Mouse (Mus musculus) cerebellum, adult 2 months (tissue): ENCODE results near the gene Tnr. TPM values are rescaled to one million over a fixed set of nuclear protein-coding genes. Genes with fewer than 3 reads are reported as not detected.
"Not testable (repeated sequence)": the region's sequence is repeated elsewhere in the genome, so short reads cannot be mapped to it uniquely, and the experiment has no call there.

Experiments used
- DNase-seq, 2 experiments: peaks; one replicate each; pipeline ENCODE4 v3.0.0; 2021
- H3K27ac ChIP-seq: fragments of 200-500 bp; 2 replicates; pipeline ENCODE4 v1.5.1; 2012; ENCODE audit warnings: low read length, control low read depth, inconsistent platforms; ENCODE audit not compliant: insufficient read depth
- H3K27me3 ChIP-seq: fragments of 200-500 bp; 2 replicates; pipeline ENCODE4 v1.6.1; 2012; ENCODE audit warnings: inconsistent platforms, mild to moderate bottlenecking, low read length, moderate library complexity; ENCODE audit not compliant: control insufficient read depth, insufficient read depth
- H3K4me1 ChIP-seq: fragments of 200-500 bp; 2 replicates; pipeline ENCODE4 v1.6.1; 2011; ENCODE audit warnings: low read length; ENCODE audit not compliant: control insufficient read depth, insufficient read depth
- H3K4me3 ChIP-seq: fragments of 200-500 bp; replicated peaks from 2 replicates; pipeline ENCODE3; 2011; ENCODE audit warnings: mild to moderate bottlenecking, low read depth, low read length, control low read depth; ENCODE audit not compliant: insufficient read depth
- CTCF ChIP-seq: fragments of 200-500 bp; IDR thresholded peaks from 2 replicates; pipeline ENCODE4 v1.5.1; 2011; ENCODE audit warnings: low read depth, mild to moderate bottlenecking, control low read depth, low read length, moderate library complexity, borderline replicate concordance; ENCODE audit not compliant: insufficient read depth
- POLR2A ChIP-seq: fragments of 200-500 bp; IDR thresholded peaks from 2 replicates; pipeline ENCODE4 v1.6.1; 2011; ENCODE audit warnings: low read length, control low read depth, borderline replicate concordance; ENCODE audit not compliant: insufficient read depth
- WGBS: fragments of 180-500 bp; shearing (Covaris S2); methylation state at CpG from one replicate; pipeline ENCODE4 v1.1.7; 2018; 5-methylcytosine and 5-hydroxymethylcytosine counted together
- polyA plus RNA-seq: library from polyadenylated mRNA; depleted of rRNA; stranded (reverse); fragments of >200 nt; gene quantifications from 2 replicates; pipeline ENCODE4 v1.2.3, GENCODE M21; 2012

The Tnr gene
- polyA plus RNA-seq, 1 experiment: 22.7 TPM

GRCm38 (mm10) chr1:159953526-159953925 is 430.0 kb downstream of the Tnr start:
- H3K27me3 ChIP-seq: no peaks in the 10 kb centered on the region
- H3K27ac ChIP-seq: no peak overlapping the region
- no peak overlapping the region for H3K4me3 ChIP-seq
- TF ChIP-seq POLR2A (no peak), CTCF (no peak)
- no peaks in the 10 kb centered on the region for H3K4me1 ChIP-seq
- no peak for DNase-seq
- 34% methylated on average over 1 of the region's 1 CpGs for WGBS

GRCm38 (mm10) chr1:159963351-159963750 is 439.8 kb downstream of the Tnr start:
- WGBS: 75% methylated on average over 4 of the region's 4 CpGs
- TF ChIP-seq CTCF: no peak
- no peak for TF ChIP-seq POLR2A

GRCm38 (mm10) chr1:159966286-159966685 is 442.7 kb downstream of the Tnr start:
- not testable (repeated sequence) for H3K27me3 ChIP-seq, DNase-seq, H3K4me3 ChIP-seq, H3K4me1 ChIP-seq, H3K27ac ChIP-seq

More at GRCm38 (mm10) chr1:159963351-159963750, 439.8 kb downstream of the Tnr start:
- DNase-seq: no peak
- Histone ChIP-seq H3K27me3 (no peaks in the 10 kb centered on the region), H3K4me1 (no peaks in the 10 kb centered on the region), H3K27ac (no peak overlapping the region), H3K4me3 (no peak overlapping the region)

GRCm38 (mm10) chr1:159968395-159968794 is 444.8 kb downstream of the Tnr start:
- no peak for DNase-seq
- Histone ChIP-seq H3K4me1 (no peaks in the 10 kb centered on the region), H3K4me3 (no peak overlapping the region), H3K27ac (no peak overlapping the region), H3K27me3 (no peaks in the 10 kb centered on the region)
- TF ChIP-seq POLR2A: no peak
- no peak for TF ChIP-seq CTCF

- Histone ChIP-seq H3K4me1 (no peaks in the 10 kb centered on the region), H3K4me3 (no peak overlapping the region), H3K27ac (no peak overlapping the region), H3K27me3 (no peaks in the 10 kb centered on the region)
- WGBS: 36% methylated on average over 2 of the region's 2 CpGs
- DNase-seq: no peak
- TF ChIP-seq CTCF (no peak), POLR2A (no peak)
Observed at GRCm38 (mm10) chr1:159977786-159978185, 454.2 kb downstream of the Tnr start.

- 69% methylated on average over 2 of the region's 2 CpGs for WGBS
- peak in 1 of 2 experiments; percentile 8 for DNase-seq
- no peaks in the 10 kb centered on the region for H3K27me3 ChIP-seq
- no peak for TF ChIP-seq CTCF
- no peak for TF ChIP-seq POLR2A
- no peak overlapping the region for H3K27ac ChIP-seq
- H3K4me3 ChIP-seq: no peak overlapping the region
- H3K4me1 ChIP-seq: no peaks in the 10 kb centered on the region
Observed at GRCm38 (mm10) chr1:159979096-159979495, 455.5 kb downstream of the Tnr start.

- Histone ChIP-seq H3K27me3 (no peaks in the 10 kb centered on the region), H3K4me1 (no peaks in the 10 kb centered on the region), H3K4me3 (no peak overlapping the region), H3K27ac (no peak overlapping the region)
- no peak for DNase-seq
- TF ChIP-seq POLR2A (no peak), CTCF (no peak)
- WGBS: 32% methylated on average over 1 of the region's 1 CpGs
Observed at GRCm38 (mm10) chr1:159980355-159980754, 456.8 kb downstream of the Tnr start.
